Mouse (Mus musculus) hindbrain, embryonic 12.5 days (tissue): ENCODE measurements around the gene Trappc6a. TPM values are rescaled to one million over a fixed set of nuclear protein-coding genes. Genes with fewer than 3 reads are reported as not detected.
"Not testable (repeated sequence)": the region's sequence is repeated elsewhere in the genome, so short reads cannot be mapped to it uniquely, and the experiment has no call there.

Source experiments
- ATAC-seq: fragments of 200-750 bp; cut with Nextera tagmentation; 2 replicates; pipeline ENCODE4 v1.8.0; 2017; ENCODE audit warnings: moderate TSS enrichment; ENCODE audit not compliant: low FRiP score
- H3K27ac ChIP-seq: fragments of 300-500 bp; sonication (generic); 2 replicates; pipeline ENCODE4 v1.5.1; 2016; ENCODE audit warnings: mild to moderate bottlenecking
- H3K27me3 ChIP-seq: fragments of 300-500 bp; sonication (generic); 2 replicates; pipeline ENCODE4 v1.6.1; 2016; ENCODE audit warnings: mild to moderate bottlenecking
- H3K36me3 ChIP-seq: fragments of 300-500 bp; sonication (generic); 2 replicates; pipeline ENCODE4 v1.6.1; 2016; ENCODE audit warnings: mild to moderate bottlenecking
- H3K4me1 ChIP-seq: fragments of 300-500 bp; sonication (generic); 2 replicates; pipeline ENCODE4 v1.6.1; 2016
- H3K4me2 ChIP-seq: fragments of 300-500 bp; sonication (generic); replicated peaks from 2 replicates; pipeline ENCODE4 v1.6.1; 2016; ENCODE audit warnings: mild to moderate bottlenecking
- H3K4me3 ChIP-seq: fragments of 300-500 bp; sonication (generic); 2 replicates; pipeline ENCODE4 v1.5.1; 2016; ENCODE audit warnings: mild to moderate bottlenecking
- H3K9ac ChIP-seq: fragments of 300-500 bp; sonication (generic); 2 replicates; pipeline ENCODE4 v1.6.1; 2016; ENCODE audit warnings: mild to moderate bottlenecking, moderate library complexity
- H3K9me3 ChIP-seq: fragments of 300-500 bp; sonication (generic); replicated peaks from 2 replicates; pipeline ENCODE4 v1.6.1; 2016; ENCODE audit warnings: mild to moderate bottlenecking
- WGBS: fragments of 180-500 bp; shearing (Covaris S2); methylation state at CpG from one replicate; pipeline ENCODE4 v1.1.7; 2016; 5-methylcytosine and 5-hydroxymethylcytosine counted together
- polyA plus RNA-seq: library from polyadenylated mRNA; unstranded; fragments of >200 nt; fragmentation: Nextera tagmentation; extraction: Ambion mirVana; gene quantifications from 2 replicates; pipeline ENCODE4 v1.2.1, GENCODE M21; 2016

The Trappc6a gene
- polyA plus RNA-seq, 1 experiment from 2014 or later: 48.1 TPM

DNA sequence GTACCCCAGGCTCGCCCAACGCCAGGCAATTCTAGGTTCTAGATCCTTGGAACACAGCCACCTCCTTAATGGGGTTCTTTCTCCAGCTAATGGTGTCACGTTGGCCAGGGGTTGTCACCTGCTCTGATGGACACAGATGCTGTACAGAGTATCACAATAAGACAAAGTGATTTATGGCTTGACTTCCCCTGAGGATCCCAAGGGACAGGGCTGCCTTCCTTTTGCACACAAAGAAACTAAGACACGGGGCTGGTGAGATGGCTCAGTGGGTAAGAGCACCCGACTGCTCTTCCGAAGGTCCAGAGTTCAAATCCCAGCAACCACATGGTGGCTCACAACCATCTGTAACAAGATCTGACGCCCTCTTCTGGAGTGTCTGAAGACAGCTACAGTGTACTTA lies 3.7 kb downstream of the Trappc6a start:
- Histone ChIP-seq H3K4me1 (peaks cover 18% of the 10 kb centered on the region), H3K27me3 (peaks cover 16% of the 10 kb centered on the region)
- not testable (repeated sequence) for ATAC-seq, H3K4me3 ChIP-seq, H3K27ac ChIP-seq, H3K9ac ChIP-seq, H3K36me3 ChIP-seq, H3K4me2 ChIP-seq, H3K9me3 ChIP-seq
- 73% methylated on average over 7 of the region's 7 CpGs for WGBS

GRCm38 (mm10) chr7:19512353-19512752 lies 4.2 kb downstream of the Trappc6a start:
- ATAC-seq: no peak
- Histone ChIP-seq H3K9ac (no peak overlapping the region), H3K9me3 (no peaks in the 10 kb centered on the region), H3K4me2 (no peak overlapping the region), H3K27ac (no peak overlapping the region), H3K4me1 (peaks cover 16% of the 10 kb centered on the region), H3K27me3 (peaks cover 20% of the 10 kb centered on the region), H3K4me3 (no peak overlapping the region), H3K36me3 (no peaks in the 10 kb centered on the region)
- 81% methylated on average over 6 of the region's 6 CpGs for WGBS

DNA sequence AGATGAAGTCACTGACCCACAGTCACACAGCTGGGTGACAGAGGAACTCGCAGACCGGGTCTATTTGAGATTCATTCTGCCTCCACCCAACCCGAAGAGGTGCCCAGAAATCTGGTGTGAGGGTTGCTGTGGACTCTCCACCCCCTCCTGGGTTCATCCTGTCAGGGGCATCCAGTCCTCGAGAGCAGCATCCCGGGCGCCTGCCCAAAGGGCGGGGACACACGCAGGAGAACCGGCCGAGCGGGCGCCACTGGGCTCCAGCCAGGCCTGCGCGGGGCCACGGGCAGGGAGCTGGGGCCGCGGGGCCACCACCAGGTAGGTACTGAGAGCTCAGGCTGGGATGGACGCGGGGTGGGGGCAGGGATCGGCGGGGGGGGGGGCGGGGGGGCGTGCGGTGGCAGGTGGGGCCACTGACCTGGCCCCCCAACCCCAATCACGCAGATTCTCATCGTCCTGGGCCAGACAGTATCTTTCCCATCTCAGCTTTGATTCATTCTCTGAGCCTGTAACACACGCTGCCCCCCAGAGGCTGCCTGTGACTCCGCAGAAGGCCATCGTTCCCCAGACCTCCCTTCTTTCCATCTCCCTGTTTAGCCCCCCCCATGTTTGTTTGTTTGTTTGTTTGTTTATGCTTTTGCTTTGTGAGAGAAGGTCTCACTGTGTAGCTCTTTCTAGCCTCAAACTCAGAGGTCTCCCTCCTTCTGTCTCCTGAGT lies 9.6 kb downstream of the Trappc6a start, which contains the start of gene Nkpd1:
TSS of gene Nkpd1 (plus strand) at position 187 of the 714 bp plus-strand sequence.
- WGBS: 5% methylated on average over 22 of the region's 29 CpGs
- Histone ChIP-seq H3K9me3 (no peaks in the 10 kb centered on the region), H3K4me3 (peak within 1 kb of the TSS; percentile 19), H3K36me3 (no peaks in the 10 kb centered on the region), H3K4me1 (peaks cover 15% of the 10 kb centered on the region), H3K27me3 (peaks cover 75% of the 10 kb centered on the region), H3K9ac (peak within 1 kb of the TSS; percentile 65), H3K27ac (no peak within 1 kb of the TSS), H3K4me2 (peak within 1 kb of the TSS; percentile 59)
- ATAC-seq: no peak

- H3K27ac ChIP-seq: no peak overlapping the region
- H3K9me3 ChIP-seq: no peaks in the 10 kb centered on the region
- no peak for ATAC-seq
- H3K27me3 ChIP-seq: peaks cover 97% of the 10 kb centered on the region
- H3K9ac ChIP-seq: peak overlapping the region; percentile 50
- peak overlapping the region; percentile 28 for H3K4me3 ChIP-seq
- peak overlapping the region; percentile 47 for H3K4me2 ChIP-seq
- 6% methylated on average over 23 of the region's 23 CpGs for WGBS
- H3K4me1 ChIP-seq: peaks cover 34% of the 10 kb centered on the region
- H3K36me3 ChIP-seq: no peaks in the 10 kb centered on the region
Observed at GRCm38 (mm10) chr7:19520032-19520431, 11.8 kb downstream of the Trappc6a start.

- Histone ChIP-seq H3K27ac (no peak overlapping the region), H3K36me3 (0 out of 2 replicates have a peak, but pooled peaks cover 1% of the 10 kb centered on the region), H3K4me1 (peaks cover 30% of the 10 kb centered on the region), H3K9ac (0 out of 2 replicates have a peak overlapping the region, but pooled peaks have one; percentile 23), H3K9me3 (no peaks in the 10 kb centered on the region), H3K27me3 (peaks cover 83% of the 10 kb centered on the region), H3K4me2 (peak overlapping the region; percentile 84), H3K4me3 (peak overlapping the region; percentile 37)
- 13% methylated on average over 72 of the region's 72 CpGs for WGBS
- ATAC-seq: no peak
Observed at GRCm38 (mm10) chr7:19523017-19523756, 15.0 kb downstream of the Trappc6a start.

- peak overlapping the region; percentile 37 for H3K4me3 ChIP-seq
- peaks cover 30% of the 10 kb centered on the region for H3K4me1 ChIP-seq
- 0 out of 2 replicates have a peak, but pooled peaks cover 3% of the 10 kb centered on the region for H3K36me3 ChIP-seq
- WGBS: 2% methylated on average over 64 of the region's 64 CpGs
- H3K27ac ChIP-seq: no peak overlapping the region
- ATAC-seq: peak; percentile 63
- H3K9ac ChIP-seq: peak overlapping the region; percentile 49
- H3K4me2 ChIP-seq: peak overlapping the region; percentile 84
- peaks cover 76% of the 10 kb centered on the region for H3K27me3 ChIP-seq
- H3K9me3 ChIP-seq: no peaks in the 10 kb centered on the region
Observed at GRCm38 (mm10) chr7:19523757-19524419, 15.7 kb downstream of the Trappc6a start.

- peaks cover 9% of the 10 kb centered on the region; the same call in 1 of the 2 replicates for H3K36me3 ChIP-seq
- peaks cover 29% of the 10 kb centered on the region for H3K4me1 ChIP-seq
- no peaks in the 10 kb centered on the region for H3K9me3 ChIP-seq
- peaks cover 69% of the 10 kb centered on the region for H3K27me3 ChIP-seq
- H3K27ac ChIP-seq: no peak overlapping the region
- peak overlapping the region; percentile 84 for H3K4me2 ChIP-seq
- peak; percentile 42 for ATAC-seq
- H3K4me3 ChIP-seq: peak overlapping the region; percentile 37
- whole genome bisulfite sequencing: 14% methylated on average over 24 of the region's 24 CpGs
- peak overlapping the region; percentile 49 for H3K9ac ChIP-seq
Observed at GRCm38 (mm10) chr7:19524420-19525104, 16.4 kb downstream of the Trappc6a start.

DNA sequence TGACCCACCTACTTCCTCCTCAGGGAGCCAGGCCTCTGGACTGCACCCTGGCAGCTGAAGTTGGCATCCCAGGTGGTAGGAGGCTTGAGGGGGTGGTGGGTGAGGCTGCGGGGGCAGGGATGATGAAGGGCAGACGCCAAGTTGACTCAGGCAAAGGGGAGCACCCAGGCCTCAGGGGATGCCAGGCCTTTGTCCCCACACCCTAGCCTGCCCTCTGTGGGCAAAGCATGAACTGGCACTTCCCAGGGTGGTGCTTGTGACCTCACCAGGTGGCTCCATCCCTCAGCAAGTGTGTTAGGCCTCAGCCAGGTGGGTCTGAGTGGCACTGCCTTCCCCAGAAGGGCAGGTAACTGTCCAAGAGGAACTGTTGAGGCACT lies 16.9 kb downstream of the Trappc6a start:
- peaks cover 14% of the 10 kb centered on the region for H3K36me3 ChIP-seq
- no peaks in the 10 kb centered on the region for H3K9me3 ChIP-seq
- no peak for ATAC-seq
- no peak overlapping the region for H3K27ac ChIP-seq
- peaks cover 23% of the 10 kb centered on the region for H3K4me1 ChIP-seq
- H3K27me3 ChIP-seq: peaks cover 64% of the 10 kb centered on the region
- H3K9ac ChIP-seq: no peak overlapping the region
- no peak overlapping the region for H3K4me2 ChIP-seq
- 77% methylated on average over 2 of the region's 2 CpGs for WGBS
- no peak overlapping the region for H3K4me3 ChIP-seq

DNA sequence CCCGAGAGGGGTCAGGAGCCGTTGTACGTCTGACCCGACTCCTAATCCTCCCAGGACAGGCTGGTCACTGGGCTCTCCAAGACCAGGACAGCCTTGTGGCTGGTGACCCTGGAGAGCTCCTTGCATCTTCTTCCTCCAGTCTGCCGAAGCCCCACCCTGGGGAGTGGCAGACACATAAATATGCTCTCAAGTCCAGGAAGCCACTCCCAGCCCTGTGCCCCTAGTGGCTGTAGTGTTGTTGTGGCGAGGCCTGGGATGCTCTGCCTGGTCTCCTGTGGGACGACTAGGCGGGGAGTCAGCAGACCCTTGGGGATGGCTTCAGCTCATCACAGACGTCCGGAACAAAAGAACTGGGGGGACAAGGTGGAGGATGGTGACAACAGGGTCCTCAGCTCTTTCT lies 22.9 kb downstream of the Trappc6a start:
- Histone ChIP-seq H3K4me3 (no peak overlapping the region), H3K9me3 (no peaks in the 10 kb centered on the region), H3K4me2 (no peak overlapping the region), H3K36me3 (peaks cover 64% of the 10 kb centered on the region), H3K9ac (no peak overlapping the region), H3K27me3 (peaks cover 4% of the 10 kb centered on the region), H3K4me1 (no peaks in the 10 kb centered on the region), H3K27ac (no peak overlapping the region)
- WGBS: 78% methylated on average over 10 of the region's 10 CpGs
- ATAC-seq: no peak

DNA sequence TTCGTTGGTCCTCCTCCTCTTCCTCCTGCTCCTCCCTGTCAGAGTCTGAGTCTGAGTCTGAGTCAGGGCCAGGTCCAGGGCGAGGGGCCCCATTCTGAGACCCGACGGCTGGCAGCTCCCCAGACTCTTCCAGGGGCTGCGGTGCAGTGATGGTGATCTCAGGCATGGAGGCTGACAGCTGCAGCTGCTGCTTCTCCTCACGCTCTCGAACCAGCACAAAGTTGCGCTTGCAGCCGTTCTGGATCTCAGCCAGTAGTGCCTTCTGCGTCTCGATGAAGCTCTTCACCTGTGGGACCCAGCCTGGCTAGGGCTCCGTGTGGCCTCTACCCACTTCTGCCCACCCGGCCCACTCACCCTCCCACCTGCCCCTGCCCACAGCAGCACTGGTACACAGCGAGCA lies 24.0 kb downstream of the Trappc6a start:
- no peak overlapping the region for H3K4me2 ChIP-seq
- no peak overlapping the region for H3K27ac ChIP-seq
- peaks cover 67% of the 10 kb centered on the region for H3K36me3 ChIP-seq
- no peak; the same call in 1 of the 2 replicates for ATAC-seq
- no peak overlapping the region for H3K9ac ChIP-seq
- WGBS: 92% methylated on average over 14 of the region's 14 CpGs
- no peaks in the 10 kb centered on the region for H3K27me3 ChIP-seq
- H3K4me1 ChIP-seq: no peaks in the 10 kb centered on the region
- no peak overlapping the region for H3K4me3 ChIP-seq
- no peaks in the 10 kb centered on the region for H3K9me3 ChIP-seq

- H3K27ac ChIP-seq: no peak overlapping the region
- H3K4me3 ChIP-seq: no peak overlapping the region
- peaks cover 58% of the 10 kb centered on the region for H3K36me3 ChIP-seq
- no peak overlapping the region for H3K9ac ChIP-seq
- no peak for ATAC-seq
- no peaks in the 10 kb centered on the region for H3K4me1 ChIP-seq
- no peaks in the 10 kb centered on the region for H3K9me3 ChIP-seq
- 92% methylated on average over 10 of the region's 10 CpGs for whole genome bisulfite sequencing
- H3K27me3 ChIP-seq: no peaks in the 10 kb centered on the region
- H3K4me2 ChIP-seq: no peak overlapping the region
Observed at GRCm38 (mm10) chr7:19534676-19535075, 26.5 kb downstream of the Trappc6a start.
